Mouse (Mus musculus): ENCODE measurements at regions not wholly inside any gene's neighbourhood (a gene's known extent, or its start where the extent isn't known, plus 50 kb on each side); places are given as distances from the start of the nearest gene placed in this dataset.
"Not testable (repeated sequence)": the region's sequence is repeated elsewhere in the genome, so short reads cannot be mapped to it uniquely, and the experiment has no call there.

DNA sequence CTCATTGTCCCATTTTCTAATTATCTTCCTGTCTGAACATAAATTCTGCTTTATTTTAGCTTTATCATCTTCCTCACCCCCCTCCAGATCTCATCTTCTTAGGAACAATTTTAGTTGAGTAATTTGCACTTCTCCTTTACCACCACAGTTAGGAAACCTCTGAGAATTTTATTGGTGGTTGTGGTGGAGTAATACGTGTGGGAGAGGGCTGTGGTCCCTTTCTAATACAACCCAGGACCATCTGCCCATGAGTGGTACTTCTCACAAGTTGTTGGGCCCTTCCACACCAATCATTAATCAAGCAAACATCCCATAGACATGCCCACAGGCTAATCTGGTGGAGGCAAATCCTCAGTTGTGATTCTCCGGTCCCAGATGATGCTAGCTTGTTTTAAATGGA lies 306.2 kb upstream of the Olfr1507 start:
- not testable (repeated sequence) for H3K36me3 ChIP-seq; H3K27me3 ChIP-seq; H3K4me3 ChIP-seq; H3K4me2 ChIP-seq; ATAC-seq (replicated peaks; ENCODE audit: insufficient number of reproducible peaks, insufficient read depth, low FRiP score, low read depth); H3K9ac ChIP-seq; H3K4me1 ChIP-seq (replicated peaks); H3K9me3 ChIP-seq (replicated peaks); H3K27ac ChIP-seq
- 68% methylated on average over 2 of the region's 2 CpGs for WGBS

DNA sequence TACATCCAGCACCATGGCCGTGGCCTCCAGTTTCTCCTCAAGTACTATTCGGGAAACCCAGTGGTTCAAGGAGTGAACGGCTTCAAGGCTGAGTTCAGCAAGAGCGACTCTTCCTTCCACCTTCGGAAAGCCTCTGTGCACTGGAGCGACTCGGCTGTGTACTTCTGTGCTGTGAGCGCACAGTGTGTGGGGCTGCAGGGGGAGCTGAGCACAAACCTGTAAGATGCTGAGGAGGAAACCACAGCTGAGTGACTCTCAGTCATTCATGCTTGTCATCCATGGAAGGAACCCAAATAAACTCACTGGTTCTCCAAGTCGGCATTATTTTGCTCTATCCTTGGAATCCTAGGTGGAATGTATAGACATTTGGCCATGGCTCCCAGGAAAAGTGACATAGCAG lies 297.1 kb upstream of the Olfr1507 start:
- H3K27ac ChIP-seq; H3K4me1 ChIP-seq (replicated peaks); H3K9ac ChIP-seq; H3K27me3 ChIP-seq; H3K4me2 ChIP-seq; H3K36me3 ChIP-seq; H3K9me3 ChIP-seq (replicated peaks); H3K4me3 ChIP-seq; ATAC-seq (replicated peaks; ENCODE audit: insufficient number of reproducible peaks, insufficient read depth, low FRiP score, low read depth): not testable (repeated sequence)
- 85% methylated on average over 7 of the region's 9 CpGs for WGBS

GRCm38 (mm10) chr14:52791828-52792227 lies 296.3 kb upstream of the Olfr1507 start:
- H3K27ac ChIP-seq; H3K9ac ChIP-seq; H3K4me2 ChIP-seq; ATAC-seq (replicated peaks; ENCODE audit: insufficient number of reproducible peaks, insufficient read depth, low FRiP score, low read depth); H3K27me3 ChIP-seq; H3K36me3 ChIP-seq; H3K4me3 ChIP-seq; H3K4me1 ChIP-seq (replicated peaks); H3K9me3 ChIP-seq (replicated peaks): not testable (repeated sequence)
- WGBS = 35% methylated on average over 6 of the region's 6 CpGs

- not testable (repeated sequence) for ATAC-seq (replicated peaks; ENCODE audit: insufficient number of reproducible peaks, insufficient read depth, low FRiP score, low read depth); H3K27ac ChIP-seq; H3K36me3 ChIP-seq; H3K4me2 ChIP-seq; H3K27me3 ChIP-seq; H3K9me3 ChIP-seq (replicated peaks); H3K4me1 ChIP-seq (replicated peaks); H3K9ac ChIP-seq; H3K4me3 ChIP-seq
- 72% methylated on average over 4 of the region's 4 CpGs for WGBS
These were observed 287.3 kb upstream of the Olfr1507 start for GRCm38 (mm10) chr14:52782832-52783231.

- H3K36me3 ChIP-seq; H3K4me2 ChIP-seq; H3K27me3 ChIP-seq; H3K4me1 ChIP-seq (replicated peaks); H3K9me3 ChIP-seq (replicated peaks); H3K27ac ChIP-seq; H3K9ac ChIP-seq; ATAC-seq (replicated peaks; ENCODE audit: insufficient number of reproducible peaks, insufficient read depth, low FRiP score, low read depth); H3K4me3 ChIP-seq: not testable (repeated sequence)
- WGBS = 78% methylated on average over 2 of the region's 2 CpGs
These were observed 280.3 kb upstream of the Olfr1507 start for GRCm38 (mm10) chr14:52775816-52776215.

- H3K4me1 ChIP-seq (replicated peaks); H3K9ac ChIP-seq; H3K36me3 ChIP-seq; H3K9me3 ChIP-seq (replicated peaks); H3K27me3 ChIP-seq; H3K4me3 ChIP-seq; ATAC-seq (replicated peaks; ENCODE audit: insufficient number of reproducible peaks, insufficient read depth, low FRiP score, low read depth); H3K27ac ChIP-seq; H3K4me2 ChIP-seq: not testable (repeated sequence)
- no CpG with 5 or more reads among the region's 1 CpGs for whole genome bisulfite sequencing
These were observed 273.9 kb upstream of the Olfr1507 start for GRCm38 (mm10) chr14:52769450-52769849.

- H3K27me3 ChIP-seq; H3K9ac ChIP-seq; H3K27ac ChIP-seq; H3K4me1 ChIP-seq (replicated peaks); ATAC-seq (replicated peaks; ENCODE audit: insufficient number of reproducible peaks, insufficient read depth, low FRiP score, low read depth); H3K9me3 ChIP-seq (replicated peaks); H3K4me2 ChIP-seq; H3K4me3 ChIP-seq; H3K36me3 ChIP-seq: not testable (repeated sequence)
- 68% methylated on average over 1 of the region's 1 CpGs for WGBS
These were observed 256.6 kb upstream of the Olfr1507 start for GRCm38 (mm10) chr14:52752159-52752558.

- ATAC-seq (replicated peaks; ENCODE audit: insufficient number of reproducible peaks, insufficient read depth, low FRiP score, low read depth); H3K36me3 ChIP-seq: not testable (repeated sequence)
- WGBS = 43% methylated on average over 2 of the region's 3 CpGs
These were observed 231.1 kb upstream of the Olfr1507 start for GRCm38 (mm10) chr14:52726680-52727079.

DNA sequence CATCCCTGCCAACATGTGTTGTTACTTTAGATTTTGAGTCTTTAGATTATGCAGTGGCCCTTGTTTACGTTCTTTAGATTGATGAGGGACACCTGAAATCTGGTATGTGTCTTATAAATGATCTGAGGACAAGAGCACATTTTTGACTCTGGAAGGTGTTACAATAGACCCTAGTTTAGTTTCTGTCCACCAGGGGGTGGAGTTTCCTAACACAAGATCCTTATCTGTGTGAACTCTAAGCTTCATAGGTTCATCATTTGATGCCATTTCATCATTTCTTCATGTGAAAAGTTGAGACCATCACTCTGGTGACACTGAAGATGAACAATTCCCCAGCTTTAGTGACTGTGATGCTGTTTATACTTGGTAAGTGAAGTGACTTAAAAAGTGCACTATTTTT lies 229.4 kb upstream of the Olfr1507 start:
- H3K27me3 ChIP-seq; H3K4me1 ChIP-seq (replicated peaks); H3K4me2 ChIP-seq; H3K9me3 ChIP-seq (replicated peaks); ATAC-seq (replicated peaks; ENCODE audit: insufficient number of reproducible peaks, insufficient read depth, low FRiP score, low read depth); H3K36me3 ChIP-seq; H3K27ac ChIP-seq; H3K4me3 ChIP-seq; H3K9ac ChIP-seq: not testable (repeated sequence)
- WGBS = 76% methylated on average over 1 of the region's 1 CpGs

More at GRCm38 (mm10) chr14:52726680-52727079, 231.1 kb upstream of the Olfr1507 start:
- not testable (repeated sequence) for H3K4me1 ChIP-seq (replicated peaks); H3K4me3 ChIP-seq; H3K4me2 ChIP-seq; H3K27ac ChIP-seq; H3K9me3 ChIP-seq (replicated peaks); H3K9ac ChIP-seq; H3K27me3 ChIP-seq

DNA sequence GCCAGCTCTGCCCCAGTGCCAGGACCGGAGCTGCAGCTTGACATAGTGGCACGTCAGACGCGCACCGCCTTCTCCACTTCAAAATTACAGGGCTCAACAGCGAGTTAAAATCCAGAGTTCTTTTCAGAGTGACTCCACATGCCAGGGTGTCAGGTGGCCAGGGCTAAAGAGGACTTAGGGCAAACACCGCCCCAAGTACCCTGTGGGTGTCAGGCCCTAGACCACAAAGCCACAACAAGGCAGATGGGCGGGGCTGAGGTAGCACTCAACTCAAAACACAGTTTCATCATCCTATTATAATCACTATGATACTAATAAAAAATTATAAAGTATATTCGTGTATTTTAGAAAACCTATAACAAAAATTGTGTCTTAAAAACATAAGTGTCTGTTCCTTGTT lies 225.1 kb upstream of the Olfr1507 start:
- H3K4me3 ChIP-seq = no peak overlapping the region
- H3K27me3 ChIP-seq = no peaks in the 10 kb centered on the region
- no peaks in the 10 kb centered on the region for H3K36me3 ChIP-seq
- H3K9ac ChIP-seq = no peak overlapping the region
- ATAC-seq (replicated peaks; ENCODE audit: insufficient number of reproducible peaks, insufficient read depth, low FRiP score, low read depth) = no peak
- H3K27ac ChIP-seq = no peak overlapping the region
- no peaks in the 10 kb centered on the region for H3K4me1 ChIP-seq (replicated peaks)
- no peak overlapping the region for H3K4me2 ChIP-seq
- H3K9me3 ChIP-seq (replicated peaks) = no peaks in the 10 kb centered on the region
- WGBS = 77% methylated on average over 9 of the region's 9 CpGs

- H3K36me3 ChIP-seq; H3K9me3 ChIP-seq (replicated peaks); H3K4me2 ChIP-seq; ATAC-seq (replicated peaks; ENCODE audit: insufficient number of reproducible peaks, insufficient read depth, low FRiP score, low read depth); H3K27me3 ChIP-seq; H3K4me3 ChIP-seq; H3K27ac ChIP-seq; H3K9ac ChIP-seq; H3K4me1 ChIP-seq (replicated peaks): not testable (repeated sequence)
- 62% methylated on average over 1 of the region's 1 CpGs for WGBS
These were observed 205.3 kb upstream of the Olfr1507 start for GRCm38 (mm10) chr14:52700851-52701250.

GRCm38 (mm10) chr14:52683636-52684035 lies 188.1 kb upstream of the Olfr1507 start:
- not testable (repeated sequence) for H3K27me3 ChIP-seq; H3K4me3 ChIP-seq; H3K36me3 ChIP-seq; H3K27ac ChIP-seq; ATAC-seq (replicated peaks; ENCODE audit: insufficient number of reproducible peaks, insufficient read depth, low FRiP score, low read depth); H3K9ac ChIP-seq; H3K4me1 ChIP-seq (replicated peaks); H3K4me2 ChIP-seq; H3K9me3 ChIP-seq (replicated peaks)
- no CpG with 5 or more reads among the region's 1 CpGs for WGBS

- H3K9ac ChIP-seq = no peak overlapping the region
- no peaks in the 10 kb centered on the region for H3K36me3 ChIP-seq
- H3K4me1 ChIP-seq (replicated peaks) = no peaks in the 10 kb centered on the region
- no peak overlapping the region for H3K4me3 ChIP-seq
- WGBS = 54% methylated on average over 6 of the region's 6 CpGs
- H3K4me2 ChIP-seq = no peak overlapping the region
- ATAC-seq (replicated peaks; ENCODE audit: insufficient number of reproducible peaks, insufficient read depth, low FRiP score, low read depth) = no peak
- H3K27ac ChIP-seq = no peak overlapping the region
- no peaks in the 10 kb centered on the region for H3K9me3 ChIP-seq (replicated peaks)
- H3K27me3 ChIP-seq = no peaks in the 10 kb centered on the region
These were observed 158.8 kb upstream of the Olfr1507 start for GRCm38 (mm10) chr14:52654355-52654754.
